ENCODE assay signal across 9 mouse cellular contexts in genomic region chrX:16450496-16451078, GRCm38 (mm10).
A peak's percentile ranks its signal among the peaks of the same experiment; 100 is the strongest.
DNase-seq lines count a peak whose midpoint lies in the region; ATAC-seq and TF ChIP-seq lines count a peak whose summit lies in the region.
"Had no signal": no experiment of that assay in that cellular context is flagged by ENCODE, and none has a peak within 500 bp of the region (broad histone marks: within the 10 kb centered on the region; RNA-seq: fewer than 3 reads in every experiment).

No protein-coding gene starts in this region.

- 8% methylated on average over 2 of the region's 2 CpGs for WGBS in stomach, embryonic 14.5 days

- in situ Hi-C loops in ES-E14 (cut with MboI; ENCODE audit: low sequenced_read_pairs in 2 of 2, unreplicated experiment in 2 of 2), result loop anchor here in 1 of 2 experiments (25.0 kb wide), 1 partner anchor 387 kb away; no protein-coding TSS in a partner anchor

- peak; percentile 3 for DNase-seq in 3134 (ENCODE audit: extremely low read depth, insufficient read length, low spot score)
- DNase-seq in ES-E14 (ENCODE audit: low read depth, low spot score), result peak; percentile 13
- DNase-seq in heart, postnatal 36 days, result peak; percentile 9 to 10
- DNase-seq in layer of hippocampus, adult 18-20 months (ENCODE audit: low spot score in 2 of 2), result peak; percentile 7 to 54
- peak; percentile 55 for DNase-seq in lung, postnatal 36 days

- ATAC-seq in common myeloid progenitor, adult 5-6 weeks (replicated peaks; ENCODE audit: low read depth, poor library complexity, severe bottlenecking), result peak; percentile 65; the same call in 1 of the 2 replicates
- ATAC-seq in stomach, embryonic 14.5 days (ENCODE audit: insufficient number of reproducible peaks, insufficient read depth, low FRiP score, low read depth), result peak; percentile 74; the same call in 1 of the 2 replicates

- H3K4me1 ChIP-seq in ES-E14 (ENCODE audit: control insufficient read depth in 2 of 2, insufficient read depth in 2 of 2, low read length in 2 of 2, poor library complexity in 1 of 2), result no peaks in the 10 kb centered on the region
- H3K4me1 ChIP-seq in stomach, embryonic 14.5 days (ENCODE audit: control insufficient read depth, insufficient read depth, low read length), result no peaks in the 10 kb centered on the region
- H3K4me1 ChIP-seq: embryonic facial prominence, embryonic 15.5 days; megakaryocyte, embryonic 14.5 days had no signal

- H3K9me3 ChIP-seq in ES-E14 (ENCODE audit: control insufficient read depth, insufficient read depth, low read depth, low read length), result no peaks in the 10 kb centered on the region
- H3K9me3 ChIP-seq in stomach, embryonic 14.5 days (ENCODE audit: control insufficient read depth, low read depth, low read length), result no peaks in the 10 kb centered on the region
- H3K9me3 ChIP-seq: embryonic facial prominence, embryonic 15.5 days; megakaryocyte, embryonic 14.5 days had no signal

- intact Hi-C loops in heart, postnatal 36 days (cut with DNase I), result loop anchor here (1.0 kb wide), 1 partner anchor 410 kb away; no protein-coding TSS in a partner anchor

- no peak overlapping the region for H3K9ac ChIP-seq in ES-E14 (ENCODE audit: insufficient read depth, low read depth, low read length, poor library complexity, severe bottlenecking)
- no peak overlapping the region for H3K9ac ChIP-seq in stomach, embryonic 14.5 days (replicated peaks; ENCODE audit: low read depth, low read length)
- H3K9ac ChIP-seq: embryonic facial prominence, embryonic 15.5 days had no signal

- no peak overlapping the region for H3K27ac ChIP-seq in ES-E14 (ENCODE audit: insufficient read depth, low read depth, low read length, poor library complexity, severe bottlenecking)
- no peak overlapping the region for H3K27ac ChIP-seq in stomach, embryonic 14.5 days (ENCODE audit: low read length)
- H3K27ac ChIP-seq: embryonic facial prominence, embryonic 15.5 days had no signal

- no peak overlapping the region for H3K4me2 ChIP-seq in stomach, embryonic 14.5 days (replicated peaks; ENCODE audit: low read depth, low read length)
- H3K4me2 ChIP-seq: embryonic facial prominence, embryonic 15.5 days had no signal

- H3K36me3 ChIP-seq in ES-E14 (ENCODE audit: control insufficient read depth, insufficient read depth, low read length, poor library complexity, severe bottlenecking), result no peaks in the 10 kb centered on the region
- H3K36me3 ChIP-seq in stomach, embryonic 14.5 days (ENCODE audit: control insufficient read depth, insufficient read depth, low read length), result no peaks in the 10 kb centered on the region
- H3K36me3 ChIP-seq: embryonic facial prominence, embryonic 15.5 days had no signal

- no peak overlapping the region for H3K4me3 ChIP-seq in ES-E14 (ENCODE audit: insufficient read depth in 1 of 2, low read depth in 1 of 2, low read length in 2 of 2, poor library complexity in 1 of 2, severe bottlenecking in 1 of 2)
- H3K4me3 ChIP-seq in stomach, embryonic 14.5 days (ENCODE audit: low read depth, low read length), result no peak overlapping the region
- H3K4me3 ChIP-seq: embryonic facial prominence, embryonic 15.5 days; megakaryocyte, embryonic 14.5 days had no signal

- no peaks in the 10 kb centered on the region for H3K27me3 ChIP-seq in stomach, embryonic 14.5 days (ENCODE audit: control insufficient read depth, insufficient read depth, low read length)
- H3K27me3 ChIP-seq: embryonic facial prominence, embryonic 15.5 days; megakaryocyte, embryonic 14.5 days had no signal

TF ChIP-seq in ES-E14, 5 proteins besides CTCF, POLR2A, EP300 and RAD21:
- TF ChIP-seq ZNF384 (IDR thresholded peaks at IDR 0.05; ENCODE audit: low read depth, low read length) (no peak), CHD2 (IDR thresholded peaks at IDR 0.05; ENCODE audit: low read depth, low read length) (no peak), ZC3H11A (IDR thresholded peaks at IDR 0.05; ENCODE audit: borderline replicate concordance, low read depth, low read length) (0 out of 2 replicates have a peak, but pooled peaks have one; percentile 33), MAFK (IDR thresholded peaks at IDR 0.05; ENCODE audit: insufficient read depth, low read depth, low read length) (no peak), HCFC1 (IDR thresholded peaks at IDR 0.05; ENCODE audit: borderline replicate concordance, insufficient read depth, low read length) (no peak)

Comparison
In these comparisons a context has a peak if more than half of its experiments do, and no peak if none do; other contexts are left out.
1. DNase-seq: peak in every context shown above with its lines; median percentile 55 in lung, postnatal 36 days; 30 in layer of hippocampus, adult 18-20 months; 13 in ES-E14; 10 in heart, postnatal 36 days; 3 in 3134.